Mouse (Mus musculus) liver, adult 2 months (tissue): Measurements from ENCODE around the gene Glrp1.

Experiments
- CTCF ChIP-seq: fragments of 200-500 bp; IDR thresholded peaks from 2 replicates; pipeline ENCODE4 v1.5.1; 2011; ENCODE audit warnings: low read depth, low read length, control low read depth
- POLR2A ChIP-seq: fragments of 200-500 bp; IDR thresholded peaks from 2 replicates; pipeline ENCODE4 v1.6.1; 2011; ENCODE audit warnings: low read length, control low read depth; ENCODE audit not compliant: insufficient read depth; ENCODE audit errors: extremely low read depth

GRCm38 (mm10) chr1:88475502-88475953 lies 34.3 kb downstream of the Glrp1 start:
- no peak for TF ChIP-seq CTCF
- no peak for TF ChIP-seq POLR2A
